Mouse (Mus musculus) liver, adult 2 months (tissue): ENCODE results near the gene Larp1.

Experiments
- CTCF ChIP-seq: fragments of 200-500 bp; IDR thresholded peaks from 2 replicates; pipeline ENCODE4 v1.5.1; 2011; ENCODE audit warnings: low read depth, low read length, control low read depth
- POLR2A ChIP-seq: fragments of 200-500 bp; IDR thresholded peaks from 2 replicates; pipeline ENCODE4 v1.6.1; 2011; ENCODE audit warnings: low read length, control low read depth; ENCODE audit not compliant: insufficient read depth; ENCODE audit errors: extremely low read depth

GRCm38 (mm10) chr11:58107009-58107408, 98.1 kb downstream of the Larp1 start:
- TF ChIP-seq POLR2A (no peak), CTCF (no peak)
